Mouse (Mus musculus): ENCODE results near the gene Cers6.

Gene Cers6

DNA sequence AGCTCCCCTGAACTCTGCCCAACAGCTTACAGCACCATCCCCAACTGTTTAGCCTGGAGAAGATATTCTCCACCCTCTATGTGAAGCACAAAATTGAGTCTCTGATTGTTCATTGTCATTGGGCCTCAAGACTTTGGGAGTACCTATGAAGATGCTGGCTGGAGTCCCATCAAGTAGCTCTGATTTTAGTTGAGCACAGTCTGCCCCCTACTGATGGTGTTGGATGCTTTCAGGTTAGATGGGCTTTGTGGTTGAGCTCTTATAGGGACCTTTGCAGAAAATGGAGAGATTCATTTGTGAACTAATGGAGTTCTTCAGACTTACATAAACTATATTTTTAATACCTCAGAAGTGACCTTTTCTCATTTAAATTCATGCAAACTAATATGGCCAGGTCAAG lies 200.1 kb downstream of the Cers6 start:
- no peak for DNase-seq (ENCODE audit: low spot score in 2 of 2)

DNA sequence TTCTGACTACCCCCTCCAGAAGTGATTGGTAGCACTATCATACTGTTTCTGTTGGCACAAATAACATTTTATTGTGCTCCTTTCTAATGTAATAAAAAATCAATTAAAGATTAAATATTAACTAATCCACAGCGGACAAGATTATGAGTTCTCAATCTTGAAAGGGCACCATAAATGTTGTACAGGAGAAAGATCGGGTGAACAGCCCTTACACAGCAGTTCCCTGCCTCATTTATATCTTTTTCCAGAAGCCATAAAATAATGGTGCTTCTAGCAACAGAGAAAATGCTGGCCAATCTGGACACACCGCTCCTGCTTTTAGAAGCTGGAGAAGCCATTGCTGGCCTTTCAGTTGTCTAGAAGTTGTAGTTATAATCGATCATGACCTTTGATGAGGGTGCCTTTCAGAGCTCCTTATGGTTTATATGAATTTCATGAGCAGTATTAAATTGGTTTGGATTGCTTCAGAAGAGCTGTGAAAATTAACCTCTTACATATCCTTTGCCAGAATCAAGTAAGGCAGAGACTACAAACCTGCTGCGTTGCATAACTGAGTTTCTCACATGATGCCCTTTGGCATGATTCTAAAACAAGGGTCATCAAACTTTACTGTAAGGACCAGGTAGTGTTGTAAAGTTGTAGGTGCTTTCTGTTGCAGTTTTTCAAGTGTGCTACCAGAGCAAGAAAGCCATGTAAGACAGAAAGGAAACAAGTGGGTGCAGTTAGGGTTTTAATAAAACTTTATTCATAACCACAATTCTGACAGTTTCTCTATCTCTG lies 200.9 kb downstream of the Cers6 start:
- no peak for DNase-seq (ENCODE audit: low spot score in 2 of 2)

GRCm38 (mm10) chr2:69064759-69065158 lies 203.5 kb downstream of the Cers6 start:
- no peak for DNase-seq (ENCODE audit: low spot score in 2 of 2)

GRCm38 (mm10) chr2:69071440-69072235 lies 210.4 kb downstream of the Cers6 start:
- no peak for DNase-seq (ENCODE audit: low spot score in 2 of 2)

GRCm38 (mm10) chr2:69077189-69077588 lies 215.9 kb downstream of the Cers6 start:
- DNase-seq (ENCODE audit: low spot score in 2 of 2) = no peak

DNA sequence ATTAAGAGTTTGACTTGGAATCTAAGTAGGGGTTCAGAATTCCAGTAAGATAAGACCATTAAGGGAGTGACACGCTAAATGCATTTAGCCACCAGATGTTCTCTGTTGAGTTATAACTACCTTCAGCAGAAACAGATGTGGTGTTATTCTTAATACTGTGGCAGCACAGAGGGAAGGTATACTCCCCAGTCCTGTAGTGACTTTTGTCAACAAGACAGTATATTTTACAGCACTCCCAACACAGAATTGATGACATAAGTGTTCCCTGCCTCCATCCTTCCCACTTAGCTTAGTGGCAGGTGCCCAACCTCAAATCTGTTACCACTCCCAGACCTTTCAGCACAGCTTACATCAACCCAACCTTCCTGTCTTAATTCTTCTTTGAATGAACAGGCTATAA lies 219.5 kb downstream of the Cers6 start:
- no peak for DNase-seq (ENCODE audit: low spot score in 2 of 2)

DNA sequence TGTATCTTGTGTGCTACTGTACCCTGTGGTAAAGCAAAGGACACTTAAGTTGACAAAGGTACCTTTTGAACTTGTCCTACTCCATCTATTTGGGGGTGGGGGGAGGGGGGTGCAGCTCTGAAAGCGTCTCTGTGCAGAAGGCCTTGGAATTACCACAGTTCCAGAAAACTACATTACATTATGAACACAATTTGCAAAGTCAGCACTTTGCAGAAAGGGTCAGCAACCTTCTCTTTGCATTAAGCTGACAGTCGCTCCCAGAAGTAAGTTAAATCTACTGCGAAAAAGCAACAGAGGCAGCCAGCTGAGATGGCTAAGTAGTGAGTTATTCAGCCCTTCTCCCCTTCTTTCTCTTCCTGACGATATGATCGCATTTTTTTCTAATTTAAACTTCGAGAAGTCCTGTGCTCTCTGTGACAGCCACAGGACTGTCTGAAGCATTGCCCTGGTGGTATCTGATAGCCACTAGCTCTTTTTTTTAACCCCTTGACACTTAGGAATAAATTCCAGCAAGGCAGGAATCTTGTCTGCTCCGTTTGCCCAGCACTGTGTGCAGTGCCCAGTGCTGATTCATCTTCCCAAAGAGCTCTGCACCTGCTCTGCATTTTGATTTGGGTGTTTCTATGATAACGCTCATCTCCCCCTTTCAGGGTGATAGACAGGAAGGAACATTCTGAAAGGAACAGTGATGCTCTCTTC lies 221.4 kb downstream of the Cers6 start:
- DNase-seq (ENCODE audit: low spot score in 2 of 2) = no peak

- no peak for DNase-seq (ENCODE audit: low spot score in 2 of 2)
These were observed 221.9 kb downstream of the Cers6 start for GRCm38 (mm10) chr2:69083198-69083509.

GRCm38 (mm10) chr2:69084416-69084815 lies 223.2 kb downstream of the Cers6 start:
- no peak for DNase-seq (ENCODE audit: low spot score in 2 of 2)

DNA sequence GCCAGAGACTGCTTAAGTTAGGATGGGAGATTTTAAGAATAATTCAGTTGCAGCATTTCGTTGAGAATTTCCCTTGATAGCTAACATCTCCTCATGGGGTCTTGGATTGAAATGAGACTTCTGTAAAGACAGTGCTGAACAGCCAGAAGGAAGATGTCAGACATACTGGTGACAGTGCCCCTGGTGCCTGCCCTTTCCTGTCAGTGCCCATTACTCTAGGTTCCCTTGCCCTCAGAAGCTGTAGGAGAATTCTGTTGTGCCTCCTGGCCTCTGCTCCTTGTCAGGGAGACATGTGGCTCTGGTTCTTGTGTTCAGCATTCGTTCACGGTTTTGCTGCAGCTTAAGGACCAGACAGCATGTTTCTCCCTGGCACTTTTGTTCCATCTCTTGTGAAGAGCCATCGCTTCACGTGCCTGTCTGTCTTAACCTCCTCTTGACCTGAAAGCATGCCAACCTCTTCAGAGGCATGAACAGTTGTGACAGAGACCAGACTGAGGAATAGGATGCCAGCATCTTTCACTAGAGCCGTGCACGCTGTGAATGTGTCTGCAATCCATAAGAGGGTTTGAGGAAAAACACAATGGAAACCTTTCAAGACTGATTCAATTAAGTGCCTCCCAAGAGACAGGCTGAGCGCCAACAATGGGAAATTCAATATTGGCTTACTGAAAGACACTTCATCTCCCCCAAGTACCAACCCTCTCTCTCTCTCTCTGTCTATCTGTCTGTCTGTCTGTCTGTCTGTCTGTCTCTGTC lies 225.4 kb downstream of the Cers6 start:
- no peak for DNase-seq (ENCODE audit: low spot score in 2 of 2)

DNA sequence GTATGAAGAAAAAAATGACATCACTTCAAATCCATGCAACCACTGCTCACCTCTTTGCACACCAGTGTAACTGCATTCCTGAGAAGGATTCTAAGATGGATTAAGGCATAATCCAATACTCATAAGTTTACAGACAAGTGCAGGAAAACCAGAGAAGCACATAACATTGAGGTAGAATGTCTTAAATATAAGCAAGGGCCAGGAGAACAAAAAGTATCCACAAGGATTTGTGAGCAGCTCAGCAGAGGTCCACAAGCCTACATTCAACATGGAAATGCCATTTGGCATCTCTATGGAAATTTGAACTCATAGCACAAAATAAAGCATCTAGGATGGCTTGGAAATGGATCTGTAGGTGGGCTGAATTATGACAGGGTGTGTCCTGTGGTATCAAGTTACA lies 234.6 kb downstream of the Cers6 start:
- DNase-seq (ENCODE audit: low spot score in 2 of 2) = no peak

DNA sequence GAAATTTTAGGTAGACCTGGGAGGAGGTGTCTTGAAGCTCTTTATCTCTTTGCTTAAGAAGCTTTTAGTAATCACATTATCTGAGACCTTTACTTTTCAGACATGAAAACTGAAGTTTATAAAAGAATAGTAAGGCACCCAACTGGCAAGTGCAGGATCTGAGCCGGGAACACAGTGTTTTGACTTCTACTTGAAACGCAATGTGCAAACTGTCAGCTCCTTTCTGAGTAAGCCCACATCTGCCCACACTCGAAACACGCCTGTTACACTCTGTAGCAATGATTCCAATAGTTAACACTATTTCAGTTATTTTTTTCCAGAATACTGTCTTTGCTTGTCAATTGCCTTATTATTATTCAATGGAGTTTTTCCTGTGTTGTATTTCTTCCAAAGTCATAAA lies 235.6 kb downstream of the Cers6 start:
- DNase-seq (ENCODE audit: low spot score in 2 of 2) = no peak

DNA sequence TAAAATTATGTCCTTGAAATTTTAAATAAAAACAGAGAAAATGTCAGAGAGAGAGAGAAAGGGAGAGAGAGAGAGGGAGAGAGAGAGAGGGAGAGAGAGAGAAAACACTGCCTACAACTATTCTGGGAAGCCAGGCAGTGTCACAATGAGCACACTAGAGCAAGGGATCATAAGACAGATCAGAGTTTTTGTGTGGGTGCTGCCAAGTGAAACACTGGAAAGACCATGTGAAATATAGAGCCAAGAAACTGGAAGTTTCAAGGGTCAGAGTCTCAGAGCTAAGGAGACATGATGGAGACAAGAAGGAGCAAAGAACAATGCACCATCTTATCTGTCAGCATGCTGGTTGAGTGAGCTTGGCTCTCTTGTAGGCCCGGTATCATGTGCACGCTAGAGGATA lies 236.3 kb downstream of the Cers6 start:
- no peak for DNase-seq (ENCODE audit: low spot score in 2 of 2)

GRCm38 (mm10) chr2:69098701-69099100 lies 237.5 kb downstream of the Cers6 start:
- DNase-seq (ENCODE audit: low spot score in 2 of 2) = no peak

GRCm38 (mm10) chr2:69099147-69099546 lies 237.9 kb downstream of the Cers6 start:
- no peak for DNase-seq (ENCODE audit: low spot score in 2 of 2)

GRCm38 (mm10) chr2:69100706-69101105 lies 239.5 kb downstream of the Cers6 start:
- DNase-seq (ENCODE audit: low spot score in 2 of 2) = no peak

DNA sequence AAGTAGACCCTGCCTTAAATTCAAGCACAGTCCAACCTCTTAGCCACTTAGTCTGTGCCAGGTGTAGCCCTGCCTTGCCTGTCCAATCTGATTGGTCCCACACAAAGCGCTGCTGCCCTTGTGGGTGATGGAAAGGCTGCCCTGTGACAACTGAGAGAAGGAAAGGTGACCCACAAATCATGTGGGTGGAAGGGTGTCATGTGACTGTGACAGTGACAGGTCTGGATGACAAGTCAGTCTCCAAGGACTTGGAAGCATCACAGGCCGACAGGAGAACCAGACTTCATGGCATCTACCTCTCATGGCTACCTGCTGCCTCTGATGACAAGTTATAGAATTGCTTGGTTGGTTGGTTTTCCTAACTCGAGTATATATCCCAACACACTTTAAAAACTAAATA lies 242.3 kb downstream of the Cers6 start:
- no peak for DNase-seq (ENCODE audit: low spot score in 2 of 2)

GRCm38 (mm10) chr2:69104511-69105145 lies 243.4 kb downstream of the Cers6 start:
- peak in 1 of 2 experiments; percentile 56 for DNase-seq (ENCODE audit: low spot score in 2 of 2)

DNA sequence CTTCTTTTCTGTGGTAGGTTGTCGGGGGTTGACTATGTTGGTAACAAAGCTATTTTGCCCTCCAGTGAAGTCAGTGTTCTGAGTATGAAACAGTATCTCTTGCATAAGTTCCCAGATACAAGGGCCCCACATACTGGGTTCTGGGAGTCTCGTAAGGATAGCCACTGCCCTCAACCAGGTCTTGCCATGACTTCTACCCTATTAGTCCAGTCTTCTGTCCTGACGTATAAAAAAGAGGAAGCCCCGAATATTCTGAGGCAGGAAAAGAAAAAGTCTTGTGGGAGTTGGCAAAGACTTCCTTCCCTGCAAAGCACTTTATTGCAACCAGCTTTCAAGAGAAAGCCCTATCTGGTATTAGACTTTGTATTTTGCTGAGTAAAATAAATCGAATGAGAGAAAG lies 248.0 kb downstream of the Cers6 start:
- DNase-seq (ENCODE audit: low spot score in 2 of 2) = no peak

- DNase-seq (ENCODE audit: low spot score in 2 of 2) = peak in 1 of 2 experiments; percentile 38
These were observed 248.5 kb downstream of the Cers6 start for GRCm38 (mm10) chr2:69109710-69110109.

GRCm38 (mm10) chr2:69112609-69113008 lies 251.4 kb downstream of the Cers6 start:
- DNase-seq (ENCODE audit: low spot score in 2 of 2) = no peak

All from right cerebral cortex, adult 2 months (tissue).